Mouse (Mus musculus): ENCODE results near the gene Pheta2. TPM values are rescaled to one million over a fixed set of nuclear protein-coding genes. Genes with fewer than 3 reads are reported as not detected.

Pheta2 gene
- polyA plus RNA-seq, 1 experiment from 2014 or later: 12.0 TPM

Small RNA genes within 50 kb of the gene (microRNA-seq; reads per million reads assigned to microRNA genes)
- not detected for gene Mir7684

Other genes with a start within 250 kb of the Pheta2 start
- gene Ccdc134, start 211.0 kb upstream of the Pheta2 start, polyA plus RNA-seq (2015; fragmentation: Nextera tagmentation; extraction: Ambion mirVana): 18.4 and 19.8 TPM in 2 replicates
- 126 and 147 TPM in 2 replicates for gene Srebf2, start 191.8 kb upstream of the Pheta2 start, polyA plus RNA-seq (2015; fragmentation: Nextera tagmentation; extraction: Ambion mirVana)
- gene Shisa8, start 126.1 kb upstream of the Pheta2 start, polyA plus RNA-seq (2015; fragmentation: Nextera tagmentation; extraction: Ambion mirVana): 0.44 and 0.45 TPM in 2 replicates
- 0.10 TPM in 1 of 2 replicates, not detected in the other for gene Tnfrsf13c, start 114.6 kb upstream of the Pheta2 start, polyA plus RNA-seq (2015; fragmentation: Nextera tagmentation; extraction: Ambion mirVana)
- 78.8 and 84.2 TPM in 2 replicates for gene Cenpm, start 94.2 kb upstream of the Pheta2 start, polyA plus RNA-seq (2015; fragmentation: Nextera tagmentation; extraction: Ambion mirVana)
- gene 1500009C09Rik, start 86.5 kb upstream of the Pheta2 start, polyA plus RNA-seq (2015; fragmentation: Nextera tagmentation; extraction: Ambion mirVana): 0.10 TPM in 1 of 2 replicates, not detected in the other
- 13.6 and 14.0 TPM in 2 replicates for gene Sept3, start 64.0 kb upstream of the Pheta2 start, polyA plus RNA-seq (2015; fragmentation: Nextera tagmentation; extraction: Ambion mirVana)
- 0.18 and 0.35 TPM in 2 replicates for gene Wbp2nl, start 40.0 kb upstream of the Pheta2 start, polyA plus RNA-seq (2015; fragmentation: Nextera tagmentation; extraction: Ambion mirVana)
- gene Naga, start within 50 bp of the Pheta2 start, polyA plus RNA-seq (2015; fragmentation: Nextera tagmentation; extraction: Ambion mirVana): 61.1 and 61.7 TPM in 2 replicates
- 296 and 297 TPM in 2 replicates for gene Smdt1, start within 50 bp of the Pheta2 start, polyA plus RNA-seq (2015; fragmentation: Nextera tagmentation; extraction: Ambion mirVana)
- gene Ndufa6, start 15.4 kb downstream of the Pheta2 start, polyA plus RNA-seq (2015; fragmentation: Nextera tagmentation; extraction: Ambion mirVana): 428 and 459 TPM in 2 replicates
- gene Cyp2d22, start 41.3 kb downstream of the Pheta2 start, polyA plus RNA-seq (2015; fragmentation: Nextera tagmentation; extraction: Ambion mirVana): 12.9 and 18.6 TPM in 2 replicates
- not detected in 2 replicates for gene Cyp2d11, start 55.1 kb downstream of the Pheta2 start, polyA plus RNA-seq (2015; fragmentation: Nextera tagmentation; extraction: Ambion mirVana)
- 0.27 and 0.49 TPM in 2 replicates for gene Cyp2d10, start 68.3 kb downstream of the Pheta2 start, polyA plus RNA-seq (2015; fragmentation: Nextera tagmentation; extraction: Ambion mirVana)
- gene Cyp2d9, start 94.5 kb downstream of the Pheta2 start, polyA plus RNA-seq (2015; fragmentation: Nextera tagmentation; extraction: Ambion mirVana): 0.25 TPM in 1 of 2 replicates, not detected in the other
- not detected in 2 replicates for gene Cyp2d12, start 216.1 kb downstream of the Pheta2 start, polyA plus RNA-seq (2015; fragmentation: Nextera tagmentation; extraction: Ambion mirVana)

Measured in kidney, embryonic 15.5 days (tissue).